Comparison of ENCODE assay signal across 8 mouse cellular contexts in the genomic region with DNA sequence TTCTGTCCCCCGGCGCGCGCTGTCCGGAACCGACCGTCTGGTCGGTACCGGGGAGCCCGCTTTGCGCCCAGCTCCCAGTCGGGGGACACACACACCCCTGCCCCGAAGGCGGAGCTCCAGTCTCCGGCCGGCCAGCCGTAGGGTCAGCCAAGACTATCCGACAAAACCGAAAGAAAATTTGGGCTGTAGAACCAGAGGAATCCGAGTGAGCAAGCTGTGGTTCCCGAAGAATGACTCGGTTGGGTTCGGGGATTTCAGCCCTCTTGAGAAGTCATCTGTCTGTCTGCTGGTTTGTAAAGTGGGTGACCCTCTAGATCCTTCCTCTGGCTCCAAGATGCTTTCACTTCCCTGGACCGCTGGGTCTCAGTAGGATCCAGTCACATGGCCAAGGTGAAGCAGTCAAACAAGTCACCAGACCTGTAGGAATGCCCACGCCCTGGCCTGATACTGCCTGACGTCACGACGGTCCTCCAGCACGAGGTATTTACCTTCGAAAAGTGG. TPM values are rescaled to one million over a fixed set of nuclear protein-coding genes. Genes with fewer than 3 reads are reported as not detected.
DNase-seq lines count a peak whose midpoint lies in the region; ATAC-seq and TF ChIP-seq lines count a peak whose summit lies in the region.

A gene (minus strand): TSS at position 384 of the 501 bp plus-strand sequence.

- no peaks in the 10 kb centered on the region for H3K27me3 ChIP-seq in kidney, adult 2 months (replicated peaks; ENCODE audit: control insufficient read depth, insufficient read depth, low read length)
- H3K27me3 ChIP-seq in lung, embryonic 16.5 days (ENCODE audit: control insufficient read depth, insufficient read depth, low read depth, low read length): no peaks in the 10 kb centered on the region

- TF ChIP-seq CTCF in kidney, adult 2 months (conservative IDR thresholded peaks at IDR 0.05; ENCODE audit: insufficient read depth, insufficient read length, low read depth, low read length): no peak

- H3K4me3 ChIP-seq in kidney, adult 2 months (ENCODE audit: insufficient read depth, low read depth, low read length): peak within 1 kb of the TSS; percentile 61
- H3K4me3 ChIP-seq in lung, embryonic 16.5 days (ENCODE audit: low read length): peak within 1 kb of the TSS; percentile 62

- ATAC-seq in lung, embryonic 16.5 days (ENCODE audit: low read depth): peak; percentile 88

- peak within 1 kb of the TSS; percentile 73 for H3K9ac ChIP-seq in lung, embryonic 16.5 days (ENCODE audit: low read length)

- peak; percentile 68 for DNase-seq in R1 (ENCODE audit: low read depth, low spot score)
- DNase-seq in embryo, embryonic 10.5 days (ENCODE audit: low spot score): peak; percentile 9
- DNase-seq in heart, adult 8-10 months (ENCODE audit: low spot score): peak; percentile 64
- DNase-seq in kidney, adult 2 months: peak; percentile 75
- DNase-seq in ovary, postnatal 14 days (ENCODE audit: low spot score): peak; percentile 17
- no peak for DNase-seq in left cerebral cortex, adult 18-20 months (ENCODE audit: low spot score in 2 of 2)
- no peak for DNase-seq in layer of hippocampus, adult 8-10 months (ENCODE audit: low spot score in 2 of 2)

- H3K4me1 ChIP-seq in kidney, adult 2 months (ENCODE audit: control insufficient read depth, insufficient read depth, low read length): peaks cover 3% of the 10 kb centered on the region; the same call in 1 of the 2 replicates
- H3K4me1 ChIP-seq in lung, embryonic 16.5 days (replicated peaks; ENCODE audit: control insufficient read depth, insufficient read depth, low read length): peaks cover 8% of the 10 kb centered on the region

- TF ChIP-seq POLR2A in kidney, adult 2 months (IDR thresholded peaks at IDR 0.05; ENCODE audit: low read depth, low read length): no peak

- 6% methylated on average over 30 of the region's 30 CpGs for WGBS in kidney, adult 2 months
- 5% methylated on average over 30 of the region's 30 CpGs for WGBS in lung, embryonic 16.5 days

- H3K27ac ChIP-seq in kidney, adult 2 months (ENCODE audit: insufficient read depth, low read depth, low read length): peak within 1 kb of the TSS; percentile 59
- H3K27ac ChIP-seq in lung, embryonic 16.5 days (ENCODE audit: low read length): no peak within 1 kb of the TSS

- peak within 1 kb of the TSS; percentile 98 for H3K4me2 ChIP-seq in lung, embryonic 16.5 days (ENCODE audit: low read depth, low read length)

- no peaks in the 10 kb centered on the region; the same call in 1 of the 2 replicates for H3K36me3 ChIP-seq in kidney, adult 2 months (ENCODE audit: control insufficient read depth, insufficient read depth, low read length)
- no peaks in the 10 kb centered on the region for H3K36me3 ChIP-seq in lung, embryonic 16.5 days (ENCODE audit: control insufficient read depth, insufficient read depth, low read length)

- no peaks in the 10 kb centered on the region for H3K9me3 ChIP-seq in lung, embryonic 16.5 days (ENCODE audit: control insufficient read depth, low read length)

RNA-seq across cellular contexts. Expression of the gene that starts here (rescaled TPM):
- total RNA-seq in heart, adult 8-10 months (2022): 10 to 100 TPM in 1 of 4 experiments, 1 to 10 TPM in 3; 8.4 to 10.3 (median 9.6) TPM
- 99.3 and 103 TPM in 2 replicates for polyA plus RNA-seq in kidney, adult 2 months (2012; rRNA removed)
- 7.5 and 8.3 TPM in 2 replicates for polyA plus RNA-seq in lung, embryonic 16.5 days (2015; fragmentation: Nextera tagmentation; extraction: Ambion mirVana)
- total RNA-seq in left cerebral cortex, adult 18-20 months (2021): 1 to 10 TPM in 1 of 2 experiments, under 1 TPM in 1; 0.42 to 1.4 TPM
- 1 to 10 TPM; 1.4 to 6.7 (median 3.5) TPM for total RNA-seq in layer of hippocampus, adult 8-10 months (2022)

Comparison
In these comparisons a context has a peak if more than half of its experiments do, and no peak if none do; other contexts are left out.
1. RNA of the gene that starts here (polyA plus RNA-seq): 99.3 to 103 TPM in kidney, adult 2 months; 7.5 to 8.3 TPM in lung, embryonic 16.5 days; every median in the first group is over 10 times any median in the second.
2. DNase-seq: peak in R1 (single experiment), embryo, embryonic 10.5 days (single experiment), heart, adult 8-10 months (single experiment), kidney, adult 2 months (single experiment) and ovary, postnatal 14 days (single experiment); none in left cerebral cortex, adult 18-20 months (0 of 2) and layer of hippocampus, adult 8-10 months (0 of 2).